13 mouse cellular contexts compared by ENCODE assay signal in genomic region chr12:26398597-26398996, GRCm38 (mm10). TPM values are rescaled to one million over a fixed set of nuclear protein-coding genes. Genes with fewer than 3 reads are reported as not detected.
A peak's percentile ranks its signal among the peaks of the same experiment; 100 is the strongest.
DNase-seq lines count a peak whose midpoint lies in the region; ATAC-seq and TF ChIP-seq lines count a peak whose summit lies in the region.
"Had no signal": no experiment of that assay in that cellular context is flagged by ENCODE, and none has a peak within 500 bp of the region (broad histone marks: within the 10 kb centered on the region; RNA-seq: fewer than 3 reads in every experiment).

No protein-coding gene starts in this region.

- H3K36me3 ChIP-seq in liver, embryonic 13.5 days = no peaks in the 10 kb centered on the region

- no peak overlapping the region for H3K27ac ChIP-seq in gastrocnemius, adult 2 months
- no peak overlapping the region for H3K27ac ChIP-seq in liver, embryonic 13.5 days
- H3K27ac ChIP-seq: embryonic facial prominence, embryonic 15.5 days; heart, embryonic 10.5 days; hindbrain, embryonic 15.5 days had no signal

- no peak overlapping the region for H3K9ac ChIP-seq in liver, embryonic 13.5 days
- H3K9ac ChIP-seq: embryonic facial prominence, embryonic 15.5 days; hindbrain, embryonic 15.5 days had no signal

- no peak overlapping the region for H3K4me2 ChIP-seq in liver, embryonic 13.5 days
- H3K4me2 ChIP-seq: embryonic facial prominence, embryonic 15.5 days; hindbrain, embryonic 15.5 days had no signal

- H3K9me3 ChIP-seq in liver, embryonic 13.5 days (replicated peaks) = no peaks in the 10 kb centered on the region
- H3K9me3 ChIP-seq: embryonic facial prominence, embryonic 15.5 days; heart, embryonic 10.5 days; hindbrain, embryonic 15.5 days had no signal

- 9% methylated on average over 2 of the region's 2 CpGs for WGBS in liver, embryonic 13.5 days (ENCODE audit: insufficient replicate concordance)

- H3K4me3 ChIP-seq in gastrocnemius, adult 2 months = no peak overlapping the region
- H3K4me3 ChIP-seq in liver, embryonic 13.5 days (replicated peaks) = no peak overlapping the region
- H3K4me3 ChIP-seq: embryonic facial prominence, embryonic 15.5 days; heart, embryonic 10.5 days; hindbrain, embryonic 15.5 days; megakaryocyte, embryonic 14.5 days had no signal

- peaks cover 13% of the 10 kb centered on the region for H3K4me1 ChIP-seq in liver, embryonic 13.5 days (replicated peaks)

- intact Hi-C loops in gastrocnemius, adult 2 months (cut with DNase I) = no loop called here
- intact Hi-C loops in gastrocnemius, postnatal 36 days (cut with DNase I) = loop anchor here (5.0 kb wide), 1 partner anchor 66 kb away; no protein-coding TSS in a partner anchor

- peak; percentile 39; the same call in 1 of the 2 replicates for ATAC-seq in liver, embryonic 13.5 days (ENCODE audit: low read depth)

- H3K27me3 ChIP-seq in liver, embryonic 13.5 days = no peaks in the 10 kb centered on the region
- H3K27me3 ChIP-seq: embryonic facial prominence, embryonic 15.5 days; hindbrain, embryonic 15.5 days had no signal

- TF ChIP-seq CTCF in gastrocnemius, adult 2 months (IDR thresholded peaks at IDR 0.05) = no peak

- DNase-seq in gastrocnemius, adult 2 months = peak; percentile 32
- DNase-seq in gastrocnemius, postnatal 36 days = no peak
- peak; percentile 35 for DNase-seq in ovary, adult 18-20 months (ENCODE audit: low spot score)
- DNase-seq in ovary, postnatal 10 days (ENCODE audit: low spot score) = no peak
- peak; percentile 18 for DNase-seq in liver, embryonic 13.5 days
- DNase-seq in yolk sac, embryonic 10.5 days (ENCODE audit: low spot score) = peak; percentile 29
- DNase-seq in testis, postnatal 14 days (ENCODE audit: low spot score) = no peak
- no peak for DNase-seq in layer of hippocampus, adult 11-12 months (ENCODE audit: low spot score)
- DNase-seq: thymus, postnatal 36 days had no signal

RNA-seq across cellular contexts. Expression of gene Rnf144a, which starts 16.5 kb away (rescaled TPM):
- total RNA-seq in gastrocnemius, adult 2 months (2021) = 1 to 10 TPM; 3.3 to 4.6 TPM
- total RNA-seq in gastrocnemius, postnatal 36 days (2021) = 1 to 10 TPM; 5.2 to 6.6 TPM
- polyA plus RNA-seq in liver, embryonic 13.5 days (2015; fragmentation: Nextera tagmentation; extraction: Ambion mirVana) = 1.6 and 2.8 TPM in 2 replicates

RNA-seq across cellular contexts. Expression of gene Rsad2, which starts 57.7 kb away (rescaled TPM):
- total RNA-seq in gastrocnemius, adult 2 months (2021) = under 1 TPM; 0.46 to 0.53 TPM
- 1 to 10 TPM in 1 of 2 experiments, under 1 TPM in 1; 0.48 to 1.7 TPM for total RNA-seq in gastrocnemius, postnatal 36 days (2021)
- polyA plus RNA-seq in liver, embryonic 13.5 days (2015; fragmentation: Nextera tagmentation; extraction: Ambion mirVana) = 1.3 and 2.0 TPM in 2 replicates

Comparison
In these comparisons a context has a peak if more than half of its experiments do, and no peak if none do; other contexts are left out.
1. DNase-seq: peak in gastrocnemius, adult 2 months (single experiment), ovary, adult 18-20 months (single experiment), liver, embryonic 13.5 days (single experiment) and yolk sac, embryonic 10.5 days (single experiment); none in gastrocnemius, postnatal 36 days (0 of 2), ovary, postnatal 10 days (single experiment), testis, postnatal 14 days (single experiment) and layer of hippocampus, adult 11-12 months (single experiment).